Comparison of ENCODE assay signal across 18 mouse cellular contexts in genomic region chr1:89003752-89004151, GRCm38 (mm10).
DNase-seq lines count a peak whose midpoint lies in the region; ATAC-seq lines count a peak whose summit lies in the region.
"Had no signal": no experiment of that assay in that cellular context is flagged by ENCODE, and none has a peak within 500 bp of the region (broad histone marks: within the 10 kb centered on the region; RNA-seq: fewer than 3 reads in every experiment).

No protein-coding gene starts in this region.

- H3K4me2 ChIP-seq in forebrain, embryonic 14.5 days (ENCODE audit: low read length): no peak overlapping the region
- H3K4me2 ChIP-seq in forebrain, embryonic 13.5 days: no peak overlapping the region
- no peak overlapping the region for H3K4me2 ChIP-seq in midbrain, embryonic 11.5 days
- H3K4me2 ChIP-seq in midbrain, embryonic 13.5 days (replicated peaks): no peak overlapping the region
- H3K4me2 ChIP-seq: embryonic facial prominence, embryonic 13.5 days; heart, embryonic 12.5 days; intestine, embryonic 15.5 days had no signal

- H3K9ac ChIP-seq in forebrain, embryonic 14.5 days (ENCODE audit: low read length): no peak overlapping the region
- H3K9ac ChIP-seq in forebrain, embryonic 13.5 days: no peak overlapping the region
- H3K9ac ChIP-seq in midbrain, embryonic 11.5 days (ENCODE audit: low read length): no peak overlapping the region
- H3K9ac ChIP-seq in midbrain, embryonic 13.5 days (replicated peaks): no peak overlapping the region
- H3K9ac ChIP-seq: embryonic facial prominence, embryonic 13.5 days; heart, embryonic 12.5 days; intestine, embryonic 15.5 days had no signal

- H3K9me3 ChIP-seq in forebrain, embryonic 14.5 days (replicated peaks; ENCODE audit: control insufficient read depth, low read length): no peaks in the 10 kb centered on the region
- H3K9me3 ChIP-seq in forebrain, embryonic 13.5 days (replicated peaks): no peaks in the 10 kb centered on the region
- H3K9me3 ChIP-seq in midbrain, embryonic 11.5 days (ENCODE audit: control insufficient read depth, low read length): no peaks in the 10 kb centered on the region
- no peaks in the 10 kb centered on the region for H3K9me3 ChIP-seq in midbrain, embryonic 13.5 days
- H3K9me3 ChIP-seq: embryonic facial prominence, embryonic 13.5 days; intestine, embryonic 15.5 days had no signal

- peak; percentile 61 for DNase-seq in forebrain, embryonic 14.5 days (ENCODE audit: low spot score)
- peak; percentile 78 for DNase-seq in midbrain, embryonic 11.5 days (ENCODE audit: low spot score, missing footprints)
- DNase-seq in retina, postnatal 1 day: peak; percentile 43
- DNase-seq in retina, embryonic 14.5 days (ENCODE audit: low spot score): no peak
- DNase-seq: adrenal gland, adult 2 months; adrenal gland, postnatal 25 days; cerebellum, adult 2 months; cerebellum, postnatal 10 days; gastrocnemius, adult 2 months; gastrocnemius, postnatal 25 days had no signal

- H3K27ac ChIP-seq in forebrain, embryonic 14.5 days (ENCODE audit: low read depth, low read length): no peak overlapping the region
- H3K27ac ChIP-seq in forebrain, embryonic 13.5 days: no peak overlapping the region
- no peak overlapping the region for H3K27ac ChIP-seq in midbrain, embryonic 11.5 days (ENCODE audit: low read depth, low read length)
- no peak overlapping the region for H3K27ac ChIP-seq in midbrain, embryonic 13.5 days
- H3K27ac ChIP-seq: embryonic facial prominence, embryonic 13.5 days; gastrocnemius, adult 2 months; hindbrain, embryonic 10.5 days; intestine, embryonic 15.5 days had no signal

- no peaks in the 10 kb centered on the region for H3K4me1 ChIP-seq in forebrain, embryonic 14.5 days (ENCODE audit: control insufficient read depth, insufficient read depth, low read length)
- H3K4me1 ChIP-seq in forebrain, embryonic 13.5 days: peaks cover 4% of the 10 kb centered on the region; the same call in 1 of the 2 replicates
- H3K4me1 ChIP-seq in midbrain, embryonic 11.5 days (ENCODE audit: control insufficient read depth, insufficient read depth, low read length): no peaks in the 10 kb centered on the region
- H3K4me1 ChIP-seq in midbrain, embryonic 13.5 days (replicated peaks): 0 out of 2 replicates have a peak, but pooled peaks cover 4% of the 10 kb centered on the region
- H3K4me1 ChIP-seq: embryonic facial prominence, embryonic 13.5 days; hindbrain, embryonic 10.5 days; intestine, embryonic 15.5 days had no signal

- no peaks in the 10 kb centered on the region for H3K27me3 ChIP-seq in forebrain, embryonic 14.5 days (replicated peaks; ENCODE audit: control insufficient read depth, insufficient read depth, low read length)
- no peaks in the 10 kb centered on the region for H3K27me3 ChIP-seq in forebrain, embryonic 13.5 days
- no peaks in the 10 kb centered on the region for H3K27me3 ChIP-seq in midbrain, embryonic 11.5 days (ENCODE audit: control insufficient read depth, insufficient read depth, low read length)
- no peaks in the 10 kb centered on the region for H3K27me3 ChIP-seq in midbrain, embryonic 13.5 days
- H3K27me3 ChIP-seq: CH12.LX; embryonic facial prominence, embryonic 13.5 days; heart, embryonic 12.5 days; intestine, embryonic 15.5 days; Patski had no signal

- H3K4me3 ChIP-seq in forebrain, embryonic 14.5 days (ENCODE audit: low read depth, low read length): no peak overlapping the region
- H3K4me3 ChIP-seq in forebrain, embryonic 13.5 days: no peak overlapping the region
- no peak overlapping the region for H3K4me3 ChIP-seq in midbrain, embryonic 11.5 days (ENCODE audit: low read depth, low read length)
- H3K4me3 ChIP-seq in midbrain, embryonic 13.5 days (replicated peaks): no peak overlapping the region
- H3K4me3 ChIP-seq: embryonic facial prominence, embryonic 13.5 days; gastrocnemius, adult 2 months; heart, embryonic 12.5 days; hindbrain, embryonic 10.5 days; intestine, embryonic 15.5 days had no signal

- WGBS in forebrain, embryonic 14.5 days: 43% methylated on average over 2 of the region's 2 CpGs
- 36% methylated on average over 2 of the region's 2 CpGs for WGBS in forebrain, embryonic 13.5 days
- 50% methylated on average over 2 of the region's 2 CpGs for WGBS in midbrain, embryonic 11.5 days
- 44% methylated on average over 2 of the region's 2 CpGs for WGBS in midbrain, embryonic 13.5 days

- no peaks in the 10 kb centered on the region for H3K36me3 ChIP-seq in forebrain, embryonic 14.5 days (ENCODE audit: control insufficient read depth, insufficient read depth, low read length)
- H3K36me3 ChIP-seq in forebrain, embryonic 13.5 days (ENCODE audit: poor library complexity, severe bottlenecking): no peaks in the 10 kb centered on the region
- H3K36me3 ChIP-seq in midbrain, embryonic 11.5 days (ENCODE audit: control insufficient read depth, insufficient read depth, low read length): no peaks in the 10 kb centered on the region
- no peaks in the 10 kb centered on the region for H3K36me3 ChIP-seq in midbrain, embryonic 13.5 days
- H3K36me3 ChIP-seq: embryonic facial prominence, embryonic 13.5 days; heart, embryonic 12.5 days; hindbrain, embryonic 10.5 days; intestine, embryonic 15.5 days had no signal

- peak; percentile 54; the same call in 1 of the 2 replicates for ATAC-seq in forebrain, embryonic 14.5 days
- ATAC-seq in forebrain, embryonic 13.5 days: no peak
- ATAC-seq in midbrain, embryonic 11.5 days (ENCODE audit: low FRiP score): no peak
- ATAC-seq in midbrain, embryonic 13.5 days: no peak
- ATAC-seq: intestine, embryonic 15.5 days; Patski had no signal
